Mouse (Mus musculus) large intestine, adult 2 months (tissue): ENCODE data around the gene Msto1. TPM values are rescaled to one million over a fixed set of nuclear protein-coding genes. Genes with fewer than 3 reads are reported as not detected.
"Not testable (repeated sequence)": the region's sequence is repeated elsewhere in the genome, so short reads cannot be mapped to it uniquely, and the experiment has no call there.

Experiments used
- DNase-seq: peaks from one replicate; pipeline ENCODE4 v3.0.0-alpha.2; 2012; ENCODE audit warnings: low read depth, low spot score
- WGBS: fragments of 180-500 bp; shearing (Covaris S2); methylation state at CpG from one replicate; pipeline ENCODE4 v1.1.7; 2018; 5-methylcytosine and 5-hydroxymethylcytosine counted together
- polyA plus RNA-seq: library from polyadenylated mRNA; depleted of rRNA; stranded (reverse); fragments of >200 nt; gene quantifications from 2 replicates; pipeline ENCODE4 v1.2.3, GENCODE M21; 2012; rRNA removed

The Msto1 gene
- 18.4 and 18.8 TPM in 2 replicates for polyA plus RNA-seq

DNA sequence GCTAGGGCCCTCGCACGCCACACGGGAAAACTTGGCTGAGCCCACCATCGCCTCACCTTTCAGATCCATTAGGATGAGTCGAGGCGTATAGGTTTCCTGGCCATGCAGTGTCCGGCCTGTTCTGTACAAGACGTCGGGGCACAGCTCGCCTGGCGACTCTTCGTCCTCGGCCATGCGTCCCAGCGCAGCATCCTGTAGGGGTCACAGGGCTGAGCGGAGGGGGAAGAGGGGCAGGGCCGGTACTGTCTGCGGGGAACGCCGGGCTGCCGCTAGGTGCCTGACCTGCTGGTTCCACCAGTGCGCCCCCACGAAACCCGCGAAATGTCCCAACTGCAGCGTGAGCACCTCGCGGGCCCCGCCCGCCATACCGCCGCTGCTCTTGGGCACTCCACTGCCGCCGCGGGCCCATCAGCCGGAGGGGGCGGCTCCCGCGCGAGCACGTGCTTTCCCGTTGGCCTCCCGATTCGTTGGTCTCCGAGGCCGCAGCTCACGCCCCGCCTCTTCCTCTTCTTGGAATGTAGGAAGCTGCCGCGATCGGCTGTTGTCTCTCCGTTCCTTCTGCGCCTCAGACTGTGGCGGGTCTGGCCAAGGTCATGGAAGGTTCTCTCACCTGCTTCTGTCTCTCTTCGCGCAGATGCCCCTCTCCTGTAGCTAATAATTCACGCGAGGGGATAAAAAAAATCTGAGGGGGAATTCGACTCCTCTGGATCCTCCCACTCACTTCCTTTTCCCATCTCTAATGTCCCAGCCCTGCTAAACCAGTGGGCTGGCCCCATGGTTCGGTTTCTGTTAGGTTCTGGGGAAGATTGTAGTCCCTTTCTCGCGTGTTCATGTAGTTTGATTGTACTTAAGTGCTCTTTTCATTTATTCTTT, at the start of gene Msto1:
Msto1 (minus strand) TSS at position 489 of the 873 bp plus-strand sequence.
- under 1% methylated on average over 62 of the region's 62 CpGs for WGBS
- peak; percentile 71 for DNase-seq

GRCm38 (mm10) chr3:88963211-88963610, 49.4 kb upstream of the Msto1 start:
- not testable (repeated sequence) for DNase-seq

GRCm38 (mm10) chr3:88953736-88954135, 39.9 kb upstream of the Msto1 start:
- DNase-seq, result no peak

- no peak for DNase-seq
- WGBS, result 36% methylated on average over 4 of the region's 4 CpGs
These were observed 39.4 kb upstream of the Msto1 start for GRCm38 (mm10) chr3:88953246-88953645.

- under 1% methylated on average over 5 of the region's 5 CpGs for WGBS
- DNase-seq, result no peak
These were observed 37.6 kb upstream of the Msto1 start for GRCm38 (mm10) chr3:88951327-88951800.

- under 1% methylated on average over 43 of the region's 64 CpGs for WGBS
- DNase-seq, result peak; percentile 35
These were observed 37.0 kb upstream of the Msto1 start, which contains the start of the genes Ash1l and Dap3 for GRCm38 (mm10) chr3:88950576-88951326. Gene Ash1l, plus strand, starts transcription at chr3:88950622. Gene Dap3, minus strand, starts transcription at chr3:88951181.

DNA sequence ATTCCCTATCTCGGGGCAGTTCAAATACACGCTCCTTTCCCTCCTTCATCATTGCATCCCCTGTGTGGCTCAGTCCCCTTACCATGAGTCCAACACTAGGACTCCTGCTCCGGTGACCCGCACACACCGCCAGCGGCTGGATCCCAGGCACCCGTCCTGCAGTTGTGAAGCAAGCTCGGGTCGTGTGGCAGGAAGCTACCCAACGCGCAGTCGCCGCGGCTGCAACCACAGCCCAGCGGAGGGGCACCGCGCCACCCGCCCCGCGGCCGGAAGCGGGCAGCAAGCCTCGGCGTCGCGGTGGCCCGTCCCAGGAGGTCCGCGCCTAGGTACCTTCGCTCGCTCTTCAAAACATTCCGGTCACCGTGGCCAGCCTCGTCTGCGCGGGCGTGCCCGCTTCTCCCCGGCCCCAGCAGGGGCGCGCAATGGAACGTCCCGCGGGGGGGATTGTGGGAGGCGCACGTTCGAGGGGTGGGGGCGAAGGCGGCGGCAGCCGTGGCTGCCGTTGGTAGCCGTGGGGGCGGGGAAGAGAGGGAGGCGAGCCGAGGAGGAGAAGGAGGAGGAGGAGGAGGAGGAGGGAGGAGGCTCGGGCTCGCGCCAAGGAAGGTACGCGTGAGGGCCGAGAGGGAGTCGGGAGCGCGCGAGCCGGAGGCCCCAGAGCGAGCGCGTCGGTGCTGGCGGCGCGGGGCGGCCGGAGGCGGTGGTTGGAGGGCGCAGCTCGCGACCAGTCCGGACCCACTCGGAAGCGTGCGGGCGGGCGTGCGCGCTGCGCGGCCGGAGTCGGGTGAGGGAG, 36.2 kb upstream of the Msto1 start:
- peak; percentile 62 for DNase-seq
- WGBS, result under 1% methylated on average over 67 of the region's 92 CpGs

DNA sequence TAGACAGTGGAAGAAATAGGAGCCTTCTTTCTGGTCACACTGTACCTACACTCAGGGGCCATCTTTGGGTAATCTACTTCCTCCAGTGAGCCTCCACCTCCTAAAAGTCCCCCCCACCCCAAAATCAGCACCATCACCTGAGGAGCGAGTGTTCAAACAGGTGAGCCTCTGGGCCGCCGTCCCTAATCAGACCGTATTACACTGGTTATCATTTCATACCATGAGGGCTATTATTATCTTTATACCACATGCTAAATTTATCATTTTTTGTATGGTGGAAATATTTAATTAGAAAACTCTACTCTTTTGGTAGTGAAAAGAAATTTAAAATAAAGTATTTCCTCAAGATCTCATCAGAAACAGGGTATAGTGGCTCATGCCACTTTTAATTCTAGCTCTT, 30.3 kb upstream of the Msto1 start:
- DNase-seq, result no peak
- WGBS, result 97% methylated on average over 4 of the region's 4 CpGs

DNA sequence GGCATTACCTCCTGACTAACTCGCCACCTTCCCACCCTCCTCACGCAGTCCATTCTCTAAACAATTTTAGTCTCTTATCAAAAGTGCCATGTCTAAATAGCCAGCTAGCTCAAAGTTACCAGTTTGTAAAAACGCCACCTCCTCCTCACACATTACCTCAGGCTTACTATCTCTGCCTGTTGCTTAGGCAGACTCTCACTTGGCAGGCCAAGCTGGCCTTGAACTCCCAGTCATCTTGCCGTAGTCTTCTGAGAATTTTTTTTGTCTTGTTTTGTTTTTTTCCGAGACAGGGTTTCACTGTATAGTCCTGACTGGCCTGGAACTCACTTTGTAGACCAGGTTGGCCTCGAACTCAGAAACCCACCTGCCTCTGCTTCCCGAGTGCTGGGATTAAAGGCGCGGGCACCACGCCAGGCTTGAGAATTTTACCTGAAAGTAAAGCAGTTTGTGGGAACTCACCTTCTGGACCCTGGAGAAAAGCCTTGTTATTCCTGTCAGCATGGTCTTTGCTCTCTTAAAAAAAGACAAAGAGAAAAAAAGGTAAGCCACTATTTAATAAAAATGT, 28.6 kb upstream of the Msto1 start:
- no peak for DNase-seq
- 93% methylated on average over 10 of the region's 10 CpGs for WGBS

DNA sequence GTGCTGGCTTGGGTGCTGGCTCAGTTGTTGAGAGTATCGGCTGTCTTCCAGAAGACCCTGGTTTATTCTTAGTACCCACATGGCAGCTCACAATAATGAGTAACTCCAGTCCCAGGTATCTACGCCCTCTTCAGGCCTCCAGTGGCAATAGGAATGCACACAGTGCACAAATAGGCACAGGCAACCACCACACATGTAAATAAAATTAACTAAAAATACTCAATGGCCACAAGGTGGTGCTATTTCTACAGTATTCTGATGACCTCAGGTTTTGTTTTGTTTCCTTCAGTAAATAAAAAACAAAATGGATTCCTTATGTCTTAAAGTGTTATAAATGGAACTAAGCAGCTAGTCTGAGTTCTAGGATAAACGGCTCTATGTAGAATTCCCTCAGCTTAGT, 25.9 kb upstream of the Msto1 start:
- DNase-seq, result no peak
- 62% methylated on average over 3 of the region's 3 CpGs for WGBS

GRCm38 (mm10) chr3:88939071-88939470, 25.3 kb upstream of the Msto1 start:
- no peak for DNase-seq
- WGBS, result 95% methylated on average over 10 of the region's 10 CpGs

- WGBS, result 77% methylated on average over 3 of the region's 3 CpGs
- DNase-seq, result no peak
These were observed 15.7 kb upstream of the Msto1 start for GRCm38 (mm10) chr3:88929501-88929900.

GRCm38 (mm10) chr3:88925651-88926050, 11.9 kb upstream of the Msto1 start:
- no peak for DNase-seq
- WGBS, result 92% methylated on average over 2 of the region's 2 CpGs

DNA sequence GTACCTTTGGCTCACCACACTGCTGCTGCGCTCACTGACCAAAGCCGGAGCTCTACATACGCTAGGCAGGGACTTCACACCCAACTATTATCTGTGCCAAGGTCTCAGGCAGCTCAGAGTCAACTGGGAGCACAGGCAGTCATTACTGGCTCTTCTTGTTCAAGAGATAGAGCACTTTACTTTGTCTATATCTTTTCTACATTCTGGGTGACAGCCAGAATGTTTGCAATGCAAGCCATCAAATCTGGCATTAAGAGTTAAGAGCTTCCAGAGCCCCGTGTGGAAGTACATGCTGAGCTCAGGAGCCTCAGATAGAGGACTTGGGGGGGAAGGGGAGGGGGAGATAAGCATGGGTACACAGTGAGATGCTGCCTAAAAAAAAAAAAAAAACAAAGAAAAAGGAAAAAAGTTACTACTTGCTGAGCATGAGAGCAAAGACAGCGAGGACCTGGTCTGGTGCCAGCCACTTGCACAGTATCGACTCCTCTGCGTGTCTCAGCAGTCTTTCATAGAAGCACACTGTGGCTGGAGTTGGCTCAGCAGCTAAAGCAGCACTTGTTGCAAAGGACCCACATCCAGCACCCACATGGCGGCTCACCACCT, 10.3 kb upstream of the Msto1 start:
- DNase-seq, result no peak
- 87% methylated on average over 8 of the region's 8 CpGs for WGBS

- no peak for DNase-seq
- WGBS, result 97% methylated on average over 9 of the region's 9 CpGs
These were observed 7.6 kb upstream of the Msto1 start for GRCm38 (mm10) chr3:88921411-88921810.

- no peak for DNase-seq
- WGBS, result 68% methylated on average over 13 of the region's 13 CpGs
These were observed 5.2 kb upstream of the Msto1 start for GRCm38 (mm10) chr3:88918981-88919380.

GRCm38 (mm10) chr3:88914384-88914810, 598 bp upstream of the Msto1 start:
- DNase-seq, result no peak
- WGBS, result 16% methylated on average over 8 of the region's 8 CpGs

- 93% methylated on average over 7 of the region's 7 CpGs for WGBS
- no peak for DNase-seq
These were observed 1.2 kb downstream of the Msto1 start for GRCm38 (mm10) chr3:88912585-88912984.
